Mouse (Mus musculus): Measurements from ENCODE around the gene Mmp2. TPM values are rescaled to one million over a fixed set of nuclear protein-coding genes. Genes with fewer than 3 reads are reported as not detected.
"Not testable (repeated sequence)": the region's sequence is repeated elsewhere in the genome, so short reads cannot be mapped to it uniquely, and the experiment has no call there.

The Mmp2 gene
- polyA plus RNA-seq, 1 experiment from 2014 or later: 71.4 TPM

GRCm38 (mm10) chr8:92872063-92872759, 45.1 kb downstream of the Mmp2 start:
- WGBS: 76% methylated on average over 10 of the region's 10 CpGs
- Histone ChIP-seq H3K4me1 (replicated peaks) (no peaks in the 10 kb centered on the region), H3K36me3 (no peaks in the 10 kb centered on the region), H3K4me3 (no peak overlapping the region), H3K27ac (no peak overlapping the region), H3K27me3 (ENCODE audit: insufficient read depth, poor library complexity, severe bottlenecking) (no peaks in the 10 kb centered on the region), H3K9me3 (no peaks in the 10 kb centered on the region)
- no peak for DNase-seq (ENCODE audit: low spot score)

GRCm38 (mm10) chr8:92875795-92876194, 48.7 kb downstream of the Mmp2 start:
- H3K4me3 ChIP-seq: no peak overlapping the region

GRCm38 (mm10) chr8:92881247-92881646, 54.2 kb downstream of the Mmp2 start:
- Histone ChIP-seq H3K27me3 (ENCODE audit: insufficient read depth, poor library complexity, severe bottlenecking) (no peaks in the 10 kb centered on the region), H3K9me3 (no peaks in the 10 kb centered on the region), H3K27ac (no peak overlapping the region), H3K4me1 (replicated peaks) (no peaks in the 10 kb centered on the region), H3K36me3 (0 out of 2 replicates have a peak, but pooled peaks cover 8% of the 10 kb centered on the region), H3K4me3 (no peak overlapping the region)
- DNase-seq (ENCODE audit: low spot score): no peak
- 78% methylated on average over 4 of the region's 4 CpGs for WGBS

More at GRCm38 (mm10) chr8:92875795-92876194, 48.7 kb downstream of the Mmp2 start:
- WGBS: 70% methylated on average over 10 of the region's 10 CpGs
- Histone ChIP-seq H3K27ac (no peak overlapping the region), H3K36me3 (0 out of 2 replicates have a peak, but pooled peaks cover 8% of the 10 kb centered on the region), H3K4me1 (replicated peaks) (no peaks in the 10 kb centered on the region), H3K9me3 (no peaks in the 10 kb centered on the region), H3K27me3 (ENCODE audit: insufficient read depth, poor library complexity, severe bottlenecking) (no peaks in the 10 kb centered on the region)
- DNase-seq (ENCODE audit: low spot score): no peak

- Histone ChIP-seq H3K27me3 (ENCODE audit: insufficient read depth, poor library complexity, severe bottlenecking) (no peaks in the 10 kb centered on the region), H3K4me1 (replicated peaks) (0 out of 2 replicates have a peak, but pooled peaks cover 4% of the 10 kb centered on the region), H3K4me3 (no peak overlapping the region), H3K27ac (no peak overlapping the region), H3K36me3 (0 out of 2 replicates have a peak, but pooled peaks cover 8% of the 10 kb centered on the region), H3K9me3 (no peaks in the 10 kb centered on the region)
- no peak for DNase-seq (ENCODE audit: low spot score)
- WGBS: 79% methylated on average over 2 of the region's 2 CpGs
These were observed 56.7 kb downstream of the Mmp2 start for GRCm38 (mm10) chr8:92883771-92884170.

- WGBS: 86% methylated on average over 3 of the region's 3 CpGs
These were observed 65.1 kb downstream of the Mmp2 start for GRCm38 (mm10) chr8:92892216-92892615.

GRCm38 (mm10) chr8:92893870-92894269, 66.8 kb downstream of the Mmp2 start:
- no peaks in the 10 kb centered on the region for H3K27me3 ChIP-seq (ENCODE audit: insufficient read depth, poor library complexity, severe bottlenecking)
- WGBS: 79% methylated on average over 2 of the region's 2 CpGs
- H3K27ac ChIP-seq: no peak overlapping the region
- H3K4me3 ChIP-seq: no peak overlapping the region
- H3K4me1 ChIP-seq (replicated peaks): no peaks in the 10 kb centered on the region
- no peak for DNase-seq (ENCODE audit: low spot score)
- H3K9me3 ChIP-seq: no peaks in the 10 kb centered on the region
- H3K36me3 ChIP-seq: no peaks in the 10 kb centered on the region

More at GRCm38 (mm10) chr8:92892216-92892615, 65.1 kb downstream of the Mmp2 start:
- not testable (repeated sequence) for H3K9me3 ChIP-seq; H3K36me3 ChIP-seq; H3K27me3 ChIP-seq (ENCODE audit: insufficient read depth, poor library complexity, severe bottlenecking); DNase-seq (ENCODE audit: low spot score); H3K4me1 ChIP-seq (replicated peaks); H3K27ac ChIP-seq; H3K4me3 ChIP-seq

- Histone ChIP-seq H3K27ac (no peak overlapping the region), H3K4me1 (replicated peaks) (no peaks in the 10 kb centered on the region), H3K4me3 (no peak overlapping the region), H3K9me3 (no peaks in the 10 kb centered on the region), H3K36me3 (no peaks in the 10 kb centered on the region), H3K27me3 (ENCODE audit: insufficient read depth, poor library complexity, severe bottlenecking) (no peaks in the 10 kb centered on the region)
- DNase-seq (ENCODE audit: low spot score): no peak
- 94% methylated on average over 7 of the region's 7 CpGs for WGBS
These were observed 68.0 kb downstream of the Mmp2 start for GRCm38 (mm10) chr8:92895053-92895452.

- Histone ChIP-seq H3K27ac (no peak overlapping the region), H3K27me3 (ENCODE audit: insufficient read depth, poor library complexity, severe bottlenecking) (no peaks in the 10 kb centered on the region), H3K4me3 (no peak overlapping the region), H3K36me3 (no peaks in the 10 kb centered on the region), H3K9me3 (no peaks in the 10 kb centered on the region), H3K4me1 (replicated peaks) (no peaks in the 10 kb centered on the region)
- no peak for DNase-seq (ENCODE audit: low spot score)
- 61% methylated on average over 1 of the region's 1 CpGs for WGBS
These were observed 69.0 kb downstream of the Mmp2 start for GRCm38 (mm10) chr8:92896056-92896455.

- Histone ChIP-seq H3K27me3 (ENCODE audit: insufficient read depth, poor library complexity, severe bottlenecking) (no peaks in the 10 kb centered on the region), H3K4me1 (replicated peaks) (no peaks in the 10 kb centered on the region), H3K9me3 (no peaks in the 10 kb centered on the region), H3K36me3 (no peaks in the 10 kb centered on the region), H3K4me3 (no peak overlapping the region), H3K27ac (no peak overlapping the region)
- DNase-seq (ENCODE audit: low spot score): no peak
- WGBS: 86% methylated on average over 5 of the region's 5 CpGs
These were observed 69.5 kb downstream of the Mmp2 start for GRCm38 (mm10) chr8:92896611-92897010.

GRCm38 (mm10) chr8:92897794-92898193, 70.7 kb downstream of the Mmp2 start:
- no peak for DNase-seq (ENCODE audit: low spot score)
- Histone ChIP-seq H3K36me3 (no peaks in the 10 kb centered on the region), H3K27ac (no peak overlapping the region), H3K4me1 (replicated peaks) (no peaks in the 10 kb centered on the region), H3K9me3 (no peaks in the 10 kb centered on the region), H3K4me3 (no peak overlapping the region), H3K27me3 (ENCODE audit: insufficient read depth, poor library complexity, severe bottlenecking) (no peaks in the 10 kb centered on the region)
- 91% methylated on average over 4 of the region's 4 CpGs for WGBS

GRCm38 (mm10) chr8:92899590-92899989, 72.5 kb downstream of the Mmp2 start:
- 85% methylated on average over 9 of the region's 9 CpGs for WGBS
- DNase-seq (ENCODE audit: low spot score): no peak
- Histone ChIP-seq H3K27ac (no peak overlapping the region), H3K9me3 (no peaks in the 10 kb centered on the region), H3K36me3 (no peaks in the 10 kb centered on the region), H3K4me1 (replicated peaks) (no peaks in the 10 kb centered on the region), H3K27me3 (ENCODE audit: insufficient read depth, poor library complexity, severe bottlenecking) (no peaks in the 10 kb centered on the region), H3K4me3 (no peak overlapping the region)

GRCm38 (mm10) chr8:92901107-92901506, 74.0 kb downstream of the Mmp2 start, which contains the start of gene Capns2:
Capns2 (plus strand) TSS chr8:92901407.
- Histone ChIP-seq H3K27me3 (ENCODE audit: insufficient read depth, poor library complexity, severe bottlenecking) (no peaks in the 10 kb centered on the region), H3K27ac (no peak within 1 kb of the TSS), H3K4me1 (replicated peaks) (no peaks in the 10 kb centered on the region), H3K4me3 (no peak within 1 kb of the TSS), H3K36me3 (no peaks in the 10 kb centered on the region), H3K9me3 (no peaks in the 10 kb centered on the region)
- 96% methylated on average over 5 of the region's 5 CpGs for WGBS
- no peak for DNase-seq (ENCODE audit: low spot score)

GRCm38 (mm10) chr8:92902981-92903380, 75.9 kb downstream of the Mmp2 start:
- 89% methylated on average over 2 of the region's 2 CpGs for WGBS
- Histone ChIP-seq H3K36me3 (no peaks in the 10 kb centered on the region), H3K27me3 (ENCODE audit: insufficient read depth, poor library complexity, severe bottlenecking) (no peaks in the 10 kb centered on the region), H3K27ac (no peak overlapping the region), H3K4me1 (replicated peaks) (no peaks in the 10 kb centered on the region), H3K4me3 (no peak overlapping the region), H3K9me3 (no peaks in the 10 kb centered on the region)
- no peak for DNase-seq (ENCODE audit: low spot score)
